Mouse (Mus musculus) inflammation-experienced regulatory T-cells (primary cell): ENCODE results near the gene Ttc21a. TPM values are rescaled to one million over a fixed set of nuclear protein-coding genes. Genes with fewer than 3 reads are reported as not detected.

Experiments
- polyA plus RNA-seq, 2 experiments: library from polyadenylated mRNA; unstranded; fragments of 100-300 nt; shearing (Covaris generic); gene quantifications; one replicate each; pipeline ENCODE4 v1.2.1; 2017

The Ttc21a gene
- under 1 TPM in 1 of 2 experiments, not detected in 1; 0.13 TPM for polyA plus RNA-seq

DNA sequence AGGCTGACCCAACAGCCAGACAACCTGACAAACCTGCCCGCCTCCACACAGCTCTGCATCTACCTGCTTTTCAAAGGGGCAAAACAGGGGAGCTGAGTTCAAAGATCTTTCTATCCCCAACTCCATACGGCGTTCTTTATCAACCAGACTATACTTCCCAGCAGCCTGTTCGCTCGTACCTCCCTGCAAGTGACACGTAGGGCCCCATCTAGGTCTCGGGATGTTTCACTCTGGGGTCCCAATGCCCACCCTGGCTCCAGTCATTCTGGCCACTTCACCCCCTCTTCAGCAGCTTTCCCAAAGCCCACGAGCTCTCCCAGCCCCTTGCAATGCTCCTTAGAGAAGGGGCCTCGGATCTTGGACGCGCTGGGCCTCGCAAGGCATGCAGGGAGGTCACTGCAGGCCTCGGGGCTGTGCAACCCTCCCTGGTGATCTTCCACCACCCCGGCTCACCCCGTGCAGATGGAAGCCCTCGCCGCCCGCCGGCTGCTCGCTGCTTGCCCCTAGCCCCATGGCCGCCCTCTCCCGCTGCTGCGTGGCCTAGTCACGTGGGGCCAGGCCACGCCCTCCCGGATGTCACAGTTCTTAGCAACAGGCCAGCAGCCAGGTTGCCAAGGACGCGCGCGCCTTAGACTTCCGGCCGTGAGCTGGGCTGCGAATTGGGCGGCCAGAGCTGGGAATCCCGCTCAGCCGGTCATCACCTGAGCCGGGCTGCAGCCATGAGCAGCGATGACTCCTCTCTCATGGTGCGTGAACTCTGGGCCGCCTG is at the start of gene Ttc21a, which contains the start of gene Gorasp1:
TSS of gene Ttc21a (plus strand) at position 602 of the 769 bp plus-strand sequence.
TSS of gene Gorasp1 (minus strand) at position 561 of the 769 bp plus-strand sequence.

GRCm38 (mm10) chr9:119894339-119895009 is 42.9 kb upstream of the Ttc21a start, which contains the start of gene Wdr48:
TSS of gene Wdr48 (plus strand) at chr9:119894878.

GRCm38 (mm10) chr9:119984536-119985011 is 47.2 kb downstream of the Ttc21a start, which contains the start of gene Csrnp1:
TSS of gene Csrnp1 (minus strand) at chr9:119984658.

Other genes starting within 250 kb of the Ttc21a start
- 1 to 10 TPM in 1 of 2 experiments, under 1 TPM in 1; 0.17 to 1.3 TPM for gene Scn10a, start 218.3 kb upstream of the Ttc21a start, polyA plus RNA-seq
- gene Scn11a, start 112.2 kb upstream of the Ttc21a start, polyA plus RNA-seq = under 1 TPM; 0.73 to 0.93 TPM
- gene Wdr48, start 42.7 kb upstream of the Ttc21a start, polyA plus RNA-seq = 10 to 100 TPM; 58.4 to 60.2 TPM
- 10 to 100 TPM; 10.5 to 12.7 TPM for gene Gorasp1, start within 50 bp of the Ttc21a start, polyA plus RNA-seq
- gene Csrnp1, start 47.1 kb downstream of the Ttc21a start, polyA plus RNA-seq = 10 to 100 TPM; 54.4 to 66.2 TPM
- gene Xirp1, start 86.0 kb downstream of the Ttc21a start, polyA plus RNA-seq = under 1 TPM in 1 of 2 experiments, not detected in 1; 0.04 TPM
- gene Cx3cr1, start 132.3 kb downstream of the Ttc21a start, polyA plus RNA-seq = under 1 TPM; 0.08 to 0.15 TPM
- gene Ccr8, start 154.5 kb downstream of the Ttc21a start, polyA plus RNA-seq = 100 to 1,000 TPM in 1 of 2 experiments, 10 to 100 TPM in 1; 29.6 to 189 TPM
- 10 to 100 TPM; 50.3 to 51.9 TPM for gene Slc25a38, start 172.8 kb downstream of the Ttc21a start, polyA plus RNA-seq
- gene Rpsa, start 190.1 kb downstream of the Ttc21a start, polyA plus RNA-seq = 1,000 to 10,000 TPM; 1,278 to 1,616 TPM
- 1 to 10 TPM in 1 of 2 experiments, not detected in 1; 2.0 TPM for gene Mobp, start 212.1 kb downstream of the Ttc21a start, polyA plus RNA-seq